Mouse (Mus musculus): ENCODE measurements around the gene Slitrk6. TPM values are rescaled to one million over a fixed set of nuclear protein-coding genes. Genes with fewer than 3 reads are reported as not detected.
A peak's percentile ranks its signal among the peaks of the same experiment; 100 is the strongest.

Gene Slitrk6
- polyA plus RNA-seq (2015; fragmentation: Nextera tagmentation; extraction: Ambion mirVana), result 0.04 TPM in 2 replicates

- H3K4me3 ChIP-seq (ENCODE audit: low read depth, low read length), result no peak within 1 kb of the TSS
- no peaks in the 10 kb centered on the region for H3K36me3 ChIP-seq (replicated peaks; ENCODE audit: insufficient read depth, low read length)
- DNase-seq, result no peak
- H3K27me3 ChIP-seq (ENCODE audit: insufficient read depth, low read length), result no peaks in the 10 kb centered on the region
- no peak within 1 kb of the TSS for H3K27ac ChIP-seq (ENCODE audit: low read depth)
- TF ChIP-seq EP300 (IDR thresholded peaks at IDR 0.05; ENCODE audit: low read depth) (no peak), CTCF (IDR thresholded peaks at IDR 0.05; ENCODE audit: low read depth) (no peak)
- H3K4me2 ChIP-seq (ENCODE audit: low read depth, low read length), result no peak within 1 kb of the TSS
- WGBS (ENCODE audit: insufficient replicate concordance), result 60% methylated on average over 11 of the region's 11 CpGs
- no peaks in the 10 kb centered on the region for H3K4me1 ChIP-seq (ENCODE audit: insufficient read depth)
- ATAC-seq, result no peak
- no peaks in the 10 kb centered on the region; the same call in 1 of the 2 replicates for H3K9me3 ChIP-seq (ENCODE audit: low read length)
- no peak within 1 kb of the TSS for H3K9ac ChIP-seq (replicated peaks)
Measured at GRCm38 (mm10) chr14:110754484-110755307, at the start of gene Slitrk6. Gene Slitrk6, minus strand, starts transcription at chr14:110755149.

- H3K4me1 ChIP-seq (ENCODE audit: insufficient read depth), result no peaks in the 10 kb centered on the region
- H3K9me3 ChIP-seq (ENCODE audit: low read length), result no peaks in the 10 kb centered on the region
- H3K4me3 ChIP-seq (ENCODE audit: low read depth, low read length), result no peak overlapping the region
- no peak overlapping the region for H3K9ac ChIP-seq (replicated peaks)
- no peaks in the 10 kb centered on the region for H3K36me3 ChIP-seq (replicated peaks; ENCODE audit: insufficient read depth, low read length)
- DNase-seq, result no peak
- no peak overlapping the region for H3K4me2 ChIP-seq (ENCODE audit: low read depth, low read length)
- TF ChIP-seq EP300 (IDR thresholded peaks at IDR 0.05; ENCODE audit: low read depth) (no peak), CTCF (IDR thresholded peaks at IDR 0.05; ENCODE audit: low read depth) (no peak)
- ATAC-seq, result no peak
- H3K27me3 ChIP-seq (ENCODE audit: insufficient read depth, low read length), result no peaks in the 10 kb centered on the region
- no peak overlapping the region for H3K27ac ChIP-seq (ENCODE audit: low read depth)
Measured at GRCm38 (mm10) chr14:110777546-110777945, 22.6 kb upstream of the Slitrk6 start.

GRCm38 (mm10) chr14:110770694-110771093 is 15.7 kb upstream of the Slitrk6 start:
- WGBS (ENCODE audit: insufficient replicate concordance), result 71% methylated on average over 1 of the region's 1 CpGs
- Histone ChIP-seq H3K36me3 (replicated peaks; ENCODE audit: insufficient read depth, low read length) (no peaks in the 10 kb centered on the region), H3K4me3 (ENCODE audit: low read depth, low read length) (no peak overlapping the region), H3K27me3 (ENCODE audit: insufficient read depth, low read length) (no peaks in the 10 kb centered on the region), H3K4me1 (ENCODE audit: insufficient read depth) (no peaks in the 10 kb centered on the region), H3K4me2 (ENCODE audit: low read depth, low read length) (no peak overlapping the region), H3K9me3 (ENCODE audit: low read length) (no peaks in the 10 kb centered on the region), H3K27ac (ENCODE audit: low read depth) (no peak overlapping the region), H3K9ac (replicated peaks) (no peak overlapping the region)
- no peak for DNase-seq
- ATAC-seq, result no peak
- no peak for TF ChIP-seq EP300 (IDR thresholded peaks at IDR 0.05; ENCODE audit: low read depth)
- no peak for TF ChIP-seq CTCF (IDR thresholded peaks at IDR 0.05; ENCODE audit: low read depth)

- TF ChIP-seq EP300 (IDR thresholded peaks at IDR 0.05; ENCODE audit: low read depth) (no peak), CTCF (IDR thresholded peaks at IDR 0.05; ENCODE audit: low read depth) (peak; percentile 44)
- no peak overlapping the region for H3K27ac ChIP-seq (ENCODE audit: low read depth)
- DNase-seq (no peak), ATAC-seq (no peak)
- H3K4me2 ChIP-seq (ENCODE audit: low read depth, low read length), result no peak overlapping the region
- H3K9me3 ChIP-seq (ENCODE audit: low read length), result no peaks in the 10 kb centered on the region
- H3K27me3 ChIP-seq (ENCODE audit: insufficient read depth, low read length), result no peaks in the 10 kb centered on the region
- no peak overlapping the region for H3K4me3 ChIP-seq (ENCODE audit: low read depth, low read length)
- no peaks in the 10 kb centered on the region for H3K36me3 ChIP-seq (replicated peaks; ENCODE audit: insufficient read depth, low read length)
- no peaks in the 10 kb centered on the region for H3K4me1 ChIP-seq (ENCODE audit: insufficient read depth)
- H3K9ac ChIP-seq (replicated peaks), result no peak overlapping the region
- WGBS (ENCODE audit: insufficient replicate concordance), result 18% methylated on average over 7 of the region's 7 CpGs
Measured at GRCm38 (mm10) chr14:110762588-110763220, 7.8 kb upstream of the Slitrk6 start.

GRCm38 (mm10) chr14:110760909-110761308 is 6.0 kb upstream of the Slitrk6 start:
- Histone ChIP-seq H3K4me2 (ENCODE audit: low read depth, low read length) (no peak overlapping the region), H3K36me3 (replicated peaks; ENCODE audit: insufficient read depth, low read length) (no peaks in the 10 kb centered on the region), H3K4me1 (ENCODE audit: insufficient read depth) (no peaks in the 10 kb centered on the region), H3K27me3 (ENCODE audit: insufficient read depth, low read length) (no peaks in the 10 kb centered on the region), H3K9ac (replicated peaks) (no peak overlapping the region), H3K9me3 (ENCODE audit: low read length) (no peaks in the 10 kb centered on the region), H3K27ac (ENCODE audit: low read depth) (no peak overlapping the region), H3K4me3 (ENCODE audit: low read depth, low read length) (no peak overlapping the region)
- no peak for TF ChIP-seq CTCF (IDR thresholded peaks at IDR 0.05; ENCODE audit: low read depth)
- TF ChIP-seq EP300 (IDR thresholded peaks at IDR 0.05; ENCODE audit: low read depth), result no peak
- ATAC-seq, result no peak
- DNase-seq, result no peak
- WGBS (ENCODE audit: insufficient replicate concordance), result 36% methylated on average over 1 of the region's 1 CpGs

GRCm38 (mm10) chr14:110755308-110755650 is 330 bp upstream of the Slitrk6 start:
- Histone ChIP-seq H3K27ac (ENCODE audit: low read depth) (no peak overlapping the region), H3K36me3 (replicated peaks; ENCODE audit: insufficient read depth, low read length) (no peaks in the 10 kb centered on the region), H3K27me3 (ENCODE audit: insufficient read depth, low read length) (no peaks in the 10 kb centered on the region), H3K4me1 (ENCODE audit: insufficient read depth) (no peaks in the 10 kb centered on the region), H3K9me3 (ENCODE audit: low read length) (no peaks in the 10 kb centered on the region), H3K4me2 (ENCODE audit: low read depth, low read length) (no peak overlapping the region), H3K4me3 (ENCODE audit: low read depth, low read length) (no peak overlapping the region), H3K9ac (replicated peaks) (no peak overlapping the region)
- ATAC-seq (no peak), DNase-seq (no peak)
- WGBS (ENCODE audit: insufficient replicate concordance), result 62% methylated on average over 4 of the region's 4 CpGs
- TF ChIP-seq EP300 (IDR thresholded peaks at IDR 0.05; ENCODE audit: low read depth), result no peak
- no peak for TF ChIP-seq CTCF (IDR thresholded peaks at IDR 0.05; ENCODE audit: low read depth)

All from liver, postnatal 0 days (tissue).